In genomic region chr16:42859251-42859650, GRCm38 (mm10) we compare ENCODE assay signal across 16 mouse cellular contexts.
"Had no signal": no experiment of that assay in that cellular context is flagged by ENCODE, and none has a peak within 500 bp of the region (broad histone marks: within the 10 kb centered on the region; RNA-seq: fewer than 3 reads in every experiment).

No protein-coding gene starts in this region.

- DNase-seq: retina, postnatal 1 day; right cerebral cortex, adult 18-20 months; right cerebral cortex, postnatal 14 days; right cerebral cortex, postnatal 25 days; right cerebral cortex, postnatal 4 days; spleen, adult 18-20 months; thymus, adult 18-20 months; thymus, adult 2 months; thymus, postnatal 14 days; thymus, postnatal 25 days; thymus, postnatal 36 days; thymus, postnatal 4 days had no signal

- H3K9me3 ChIP-seq: neural tube, embryonic 13.5 days; neural tube, embryonic 15.5 days; stomach, embryonic 15.5 days had no signal

- H3K9ac ChIP-seq: neural tube, embryonic 13.5 days; neural tube, embryonic 15.5 days; stomach, embryonic 15.5 days had no signal

- H3K4me1 ChIP-seq: neural tube, embryonic 13.5 days; neural tube, embryonic 15.5 days; stomach, embryonic 15.5 days had no signal

- H3K36me3 ChIP-seq: neural tube, embryonic 13.5 days; neural tube, embryonic 15.5 days; stomach, embryonic 15.5 days had no signal

- H3K27ac ChIP-seq: neural tube, embryonic 13.5 days; neural tube, embryonic 15.5 days; stomach, embryonic 15.5 days; stomach, postnatal 0 days had no signal

- H3K27me3 ChIP-seq: neural tube, embryonic 13.5 days; neural tube, embryonic 15.5 days; stomach, embryonic 15.5 days had no signal

- H3K4me3 ChIP-seq: neural tube, embryonic 13.5 days; neural tube, embryonic 15.5 days; stomach, embryonic 15.5 days had no signal

- H3K4me2 ChIP-seq: neural tube, embryonic 13.5 days; neural tube, embryonic 15.5 days; stomach, embryonic 15.5 days had no signal
